Mouse (Mus musculus): Measurements from ENCODE around the gene Cacnb3. TPM values are rescaled to one million over a fixed set of nuclear protein-coding genes. Genes with fewer than 3 reads are reported as not detected.

Gene Cacnb3
- total RNA-seq, 2 experiments from 2014 or later, result 11.9 to 14.3 TPM

GRCm38 (mm10) chr15:98608784-98609250 lies 21.8 kb upstream of the Cacnb3 start:
- no peak for DNase-seq (ENCODE audit: low spot score in 2 of 2)

- peak; percentile 66 to 72 for DNase-seq (ENCODE audit: low spot score in 2 of 2)
These were observed 21.1 kb upstream of the Cacnb3 start, which contains the start of gene Adcy6 for GRCm38 (mm10) chr15:98609331-98610130. Gene Adcy6, minus strand, starts transcription at chr15:98610076.

DNA sequence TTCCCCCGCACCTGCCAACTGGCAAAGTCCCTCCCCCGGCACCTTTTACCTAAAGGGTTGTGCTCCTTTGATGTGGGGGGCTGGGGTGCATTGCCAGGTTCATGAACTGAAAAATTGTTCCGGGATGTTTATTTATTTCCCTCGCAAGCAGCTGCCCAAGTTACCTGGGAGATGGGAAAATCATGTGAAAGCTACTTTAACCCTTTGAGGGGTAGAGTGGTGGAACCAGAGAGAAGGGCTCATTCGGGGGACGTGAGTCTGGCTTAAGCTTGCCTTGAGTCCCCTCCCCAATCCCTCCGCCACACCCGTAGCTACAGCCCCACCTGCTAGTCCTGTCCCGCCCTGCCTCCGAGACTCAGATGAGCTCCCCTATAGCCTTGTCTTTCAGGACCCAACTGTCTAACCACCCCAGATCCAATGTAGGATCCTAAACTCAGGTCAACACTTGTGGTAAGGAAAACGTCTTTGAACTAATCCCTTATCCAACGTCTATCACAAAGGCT lies 20.5 kb upstream of the Cacnb3 start:
- DNase-seq (ENCODE audit: low spot score in 2 of 2), result no peak

DNA sequence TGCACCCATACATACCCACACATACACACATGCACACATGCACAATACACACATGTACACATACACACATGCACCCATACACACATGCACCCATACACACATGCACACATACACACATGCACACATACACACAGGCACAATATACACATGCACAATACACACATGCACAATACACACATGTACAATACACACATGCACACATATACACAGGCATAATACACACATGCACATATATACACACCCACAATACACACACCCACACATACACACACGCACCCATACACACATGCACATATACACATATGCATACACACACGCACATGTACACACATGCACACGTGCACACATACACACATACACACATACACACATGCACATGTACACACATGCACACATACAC lies 18.4 kb upstream of the Cacnb3 start:
- no peak for DNase-seq (ENCODE audit: low spot score in 2 of 2)

DNA sequence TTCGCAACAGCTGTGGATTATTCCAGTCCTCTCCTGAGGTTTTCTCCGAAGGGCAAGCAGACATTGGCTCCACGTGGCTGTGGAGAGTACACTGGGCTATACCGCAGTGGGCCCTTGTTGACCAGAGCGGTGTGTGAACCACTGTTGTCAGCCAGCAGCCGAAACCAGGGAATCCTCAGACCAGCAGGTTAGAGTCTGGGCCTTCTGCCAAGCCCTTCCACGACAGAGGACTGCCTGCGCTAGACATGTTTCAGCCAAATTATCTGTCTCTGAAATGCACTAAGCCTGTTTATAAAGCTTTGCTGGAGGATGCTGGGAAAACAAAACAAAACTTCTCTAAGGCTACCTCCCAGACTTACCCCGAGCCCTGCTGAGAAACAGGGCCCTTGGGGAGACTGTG lies 16.1 kb upstream of the Cacnb3 start:
- no peak for DNase-seq (ENCODE audit: low spot score in 2 of 2)

DNA sequence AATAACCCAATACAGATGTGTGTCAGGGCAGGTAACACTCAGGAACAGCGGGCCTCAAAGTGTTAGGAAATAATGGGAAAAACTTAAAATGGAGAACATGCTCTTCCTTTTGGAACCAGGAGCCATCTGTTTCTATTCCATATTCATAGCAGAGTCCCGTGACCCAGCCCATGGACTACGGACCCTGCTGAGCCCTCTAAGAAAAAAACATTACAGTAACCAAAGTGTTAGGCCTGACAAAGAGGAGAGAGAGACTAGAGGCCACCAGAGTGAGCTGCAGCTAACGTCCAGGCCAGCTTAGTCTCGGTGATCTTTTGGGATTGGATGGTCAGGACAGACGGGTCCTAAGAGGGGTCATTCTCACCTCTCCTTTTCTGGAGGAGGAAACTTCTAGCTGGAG lies 15.7 kb upstream of the Cacnb3 start:
- DNase-seq (ENCODE audit: low spot score in 2 of 2), result no peak

DNA sequence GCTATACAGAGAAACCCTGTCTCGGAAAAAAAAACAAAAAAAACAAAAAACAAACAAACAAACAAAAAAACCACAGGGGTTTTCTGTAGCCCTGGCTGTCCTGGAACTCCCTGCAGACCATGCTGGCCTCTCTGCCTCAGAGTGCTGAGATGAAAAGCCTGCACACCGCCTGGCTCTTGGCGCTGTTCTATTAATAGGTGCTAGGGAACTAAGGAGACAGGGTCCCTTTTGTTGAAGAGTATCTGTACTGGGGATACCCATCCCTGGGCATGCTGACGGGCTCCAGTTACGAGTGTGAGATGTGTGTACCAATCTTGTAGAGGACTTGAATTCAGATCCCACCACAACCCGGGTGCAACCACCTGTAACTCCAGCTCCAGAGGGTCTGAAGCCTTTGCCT lies 14.9 kb upstream of the Cacnb3 start:
- no peak for DNase-seq (ENCODE audit: low spot score in 2 of 2)

- no peak for DNase-seq (ENCODE audit: low spot score in 2 of 2)
These were observed 14.1 kb upstream of the Cacnb3 start for GRCm38 (mm10) chr15:98616362-98617175.

DNA sequence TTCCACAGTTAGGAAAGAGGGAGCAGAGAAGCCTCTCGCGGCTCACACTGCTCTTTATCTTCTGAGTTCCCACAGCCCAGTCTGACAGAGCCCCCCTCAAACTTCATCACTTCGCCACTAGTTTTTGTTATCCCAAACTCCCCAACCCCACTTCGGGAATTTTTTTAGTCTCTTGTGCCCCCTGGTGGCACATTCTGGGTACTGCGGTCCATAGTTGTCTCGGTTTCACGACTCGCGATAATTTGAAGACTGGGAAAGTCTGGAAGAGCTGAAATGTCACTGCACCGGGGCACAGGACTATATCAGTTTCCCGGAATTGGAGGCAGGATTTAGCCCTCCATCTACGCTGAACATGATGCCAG lies 13.5 kb upstream of the Cacnb3 start:
- DNase-seq (ENCODE audit: low spot score in 2 of 2), result peak; percentile 81 to 87

- no peak for DNase-seq (ENCODE audit: low spot score in 2 of 2)
These were observed 8.4 kb upstream of the Cacnb3 start for GRCm38 (mm10) chr15:98622199-98622598.

DNA sequence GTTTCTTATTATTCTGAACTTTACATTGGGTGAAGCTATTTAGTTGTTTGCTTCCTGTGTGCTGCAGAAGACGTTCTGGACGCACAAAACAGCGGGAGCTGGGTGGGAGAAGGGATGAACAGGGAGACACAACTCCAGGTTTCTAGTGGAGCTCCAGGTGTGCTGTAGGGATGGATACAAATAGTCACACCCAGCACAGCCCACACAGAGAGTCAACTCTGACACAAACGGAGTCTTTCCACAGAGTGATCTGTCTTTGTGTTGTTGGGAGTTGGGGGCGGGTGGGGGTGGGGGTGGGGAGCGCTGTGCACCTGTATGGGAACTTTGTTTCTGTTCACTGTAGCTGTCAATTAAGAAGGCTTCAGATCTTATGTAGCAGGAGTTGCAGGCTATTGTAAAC lies 7.9 kb upstream of the Cacnb3 start:
- no peak for DNase-seq (ENCODE audit: low spot score in 2 of 2)

- no peak for DNase-seq (ENCODE audit: low spot score in 2 of 2)
These were observed 7.2 kb upstream of the Cacnb3 start for GRCm38 (mm10) chr15:98623361-98623821.

DNA sequence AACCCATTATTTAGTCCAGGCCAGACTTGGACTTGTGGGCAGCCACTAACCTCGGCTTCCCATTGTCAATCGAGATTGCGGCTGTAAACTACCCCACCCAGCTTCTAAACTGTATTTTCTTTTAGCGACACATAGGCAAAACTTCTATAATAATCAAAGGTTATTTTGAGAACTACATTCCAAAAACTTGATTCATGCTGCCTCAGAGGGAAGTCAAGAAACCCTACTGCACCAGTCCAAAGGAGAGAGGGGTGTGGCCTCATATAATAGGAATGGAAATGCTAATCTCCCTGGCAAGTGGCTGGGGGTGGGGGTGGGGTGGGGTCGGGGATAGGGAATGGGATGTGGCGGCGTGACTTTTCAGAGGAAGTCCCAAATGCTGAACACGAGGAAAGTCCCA lies 4.6 kb upstream of the Cacnb3 start:
- no peak for DNase-seq (ENCODE audit: low spot score in 2 of 2)

- no peak for DNase-seq (ENCODE audit: low spot score in 2 of 2)
These were observed 4.0 kb upstream of the Cacnb3 start for GRCm38 (mm10) chr15:98626487-98627212.

DNA sequence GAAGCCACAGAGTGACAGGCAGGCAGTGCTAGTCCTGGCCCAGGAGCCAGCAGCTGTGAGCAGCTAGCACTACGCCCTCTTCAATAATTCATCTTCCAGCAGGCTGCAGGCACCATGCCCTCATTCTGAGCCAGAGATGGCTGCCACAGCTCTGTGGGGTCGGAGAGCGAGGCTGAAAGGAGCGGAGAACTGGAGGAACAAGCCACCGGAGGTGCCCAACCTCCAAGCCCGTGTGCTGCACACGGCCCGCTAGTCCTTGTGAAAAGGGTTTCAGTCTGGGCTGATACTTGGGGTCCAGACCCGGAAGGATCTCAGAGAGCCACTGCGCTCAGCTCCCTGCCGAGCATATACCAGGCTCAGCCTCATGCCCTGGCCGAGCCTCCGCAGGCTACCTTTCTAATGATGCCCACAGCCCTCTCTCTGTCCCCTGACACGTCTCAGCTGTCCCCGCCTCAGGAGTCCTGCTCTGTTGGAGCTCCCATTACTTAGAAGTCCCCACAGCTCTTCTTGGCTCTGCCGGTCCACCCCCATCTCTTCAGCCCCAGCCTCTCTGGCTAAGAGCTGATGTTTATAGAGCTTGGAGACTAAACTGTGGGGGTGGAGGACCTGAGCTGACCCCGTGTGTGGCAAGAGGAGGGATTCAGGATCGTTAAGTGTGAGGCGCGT lies 1.9 kb upstream of the Cacnb3 start:
- DNase-seq (ENCODE audit: low spot score in 2 of 2), result no peak

- DNase-seq (ENCODE audit: low spot score in 2 of 2), result no peak
These were observed 1.2 kb upstream of the Cacnb3 start for GRCm38 (mm10) chr15:98629464-98629863.

DNA sequence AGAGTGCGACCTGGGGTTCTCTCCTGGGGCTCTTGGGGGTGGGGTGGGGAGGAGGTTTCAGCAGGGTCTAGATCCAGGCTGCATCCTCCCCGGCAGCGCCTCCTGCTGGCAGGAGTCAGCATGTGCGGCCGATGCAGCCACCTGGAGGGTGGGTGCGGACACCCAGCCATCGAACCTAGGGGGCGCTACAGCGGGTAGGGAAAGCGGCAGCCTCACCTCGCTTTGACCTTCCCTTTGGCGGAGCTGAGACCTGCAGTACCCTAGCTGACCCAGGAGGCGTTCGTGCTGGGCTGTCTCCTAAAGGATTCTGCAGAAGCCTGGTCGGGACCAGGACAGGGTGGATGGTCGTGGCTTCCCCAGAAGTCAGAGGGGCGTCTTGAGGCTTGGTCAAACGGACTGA lies 853 bp downstream of the Cacnb3 start:
- DNase-seq (ENCODE audit: low spot score in 2 of 2), result peak; percentile 57 to 65

DNA sequence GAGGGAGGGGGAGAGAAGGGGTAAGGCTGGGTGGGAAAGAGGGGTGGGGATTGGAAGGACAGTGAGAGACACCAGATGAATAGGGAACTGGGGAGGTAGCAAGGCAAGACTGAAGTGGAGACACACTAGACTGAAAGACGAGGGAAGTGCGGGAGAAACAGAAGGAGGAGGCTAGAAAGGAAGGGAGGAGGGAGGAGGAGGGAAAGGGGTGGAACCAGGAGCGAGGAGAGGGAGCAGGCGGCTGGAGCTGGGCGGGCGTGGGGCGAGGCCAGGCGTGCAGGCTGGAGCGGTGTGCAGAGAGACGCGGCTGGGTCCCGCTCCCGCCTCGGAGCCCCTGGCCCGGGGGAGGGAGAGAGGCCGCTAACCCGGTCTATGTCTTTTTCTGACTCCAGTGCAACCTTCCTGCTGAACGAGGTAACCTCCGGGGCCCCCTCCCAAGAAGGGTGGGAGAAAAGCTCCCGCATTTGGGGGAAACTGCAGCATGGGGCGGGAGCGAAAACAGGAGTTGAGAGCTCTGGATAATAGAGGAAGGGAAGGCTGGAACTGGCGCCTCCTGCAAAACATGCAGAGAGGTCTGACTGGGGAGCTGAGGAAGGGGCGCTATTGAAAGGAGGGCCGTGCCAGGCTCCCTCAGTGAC lies 1.6 kb downstream of the Cacnb3 start:
- DNase-seq (ENCODE audit: low spot score in 2 of 2), result peak in 1 of 2 experiments; percentile 54

- no peak for DNase-seq (ENCODE audit: low spot score in 2 of 2)
These were observed 2.3 kb downstream of the Cacnb3 start for GRCm38 (mm10) chr15:98632921-98633320.

DNA sequence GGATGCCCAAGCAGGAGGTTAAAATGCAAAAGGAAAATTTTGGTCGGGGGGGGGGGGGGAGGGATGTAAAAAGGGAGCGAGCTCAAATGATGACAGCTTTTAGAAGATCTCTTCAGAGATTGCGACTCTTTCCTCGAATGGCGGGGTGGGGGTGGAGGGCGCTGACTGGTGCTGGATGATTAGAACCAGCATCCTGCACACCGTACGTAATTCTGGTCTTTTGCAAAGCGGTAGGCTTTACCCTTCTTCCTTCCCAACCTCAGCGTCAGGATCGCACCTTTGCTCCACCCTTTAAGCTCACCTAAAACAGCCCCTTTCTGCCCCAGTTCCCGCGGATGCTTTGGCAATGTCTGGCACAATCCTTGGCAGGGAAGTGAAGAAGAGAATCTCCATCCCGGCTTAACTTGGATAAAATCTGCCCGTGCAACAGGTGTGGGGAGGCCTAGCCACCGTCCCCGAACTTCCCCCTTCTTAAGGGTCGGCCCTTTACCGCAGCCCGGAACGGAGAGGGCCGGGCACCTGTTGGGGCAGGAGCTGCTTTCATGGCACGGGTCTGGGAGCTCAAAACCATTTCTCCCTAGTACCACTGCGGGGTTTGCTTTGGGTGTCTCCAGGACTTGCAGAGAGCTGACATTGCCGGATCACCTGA lies 3.3 kb downstream of the Cacnb3 start:
- no peak for DNase-seq (ENCODE audit: low spot score in 2 of 2)

Measured in adrenal gland, adult 18-20 months (tissue).